Mouse (Mus musculus) brain, embryonic 14.5 days (tissue): Measurements from ENCODE around the gene Kcnq4.

Experiments used
- CTCF ChIP-seq: fragments of 200-500 bp; IDR thresholded peaks from 2 replicates; pipeline ENCODE4 v1.5.1; 2012; ENCODE audit warnings: inconsistent platforms, mild to moderate bottlenecking, moderate library complexity, borderline replicate concordance; ENCODE audit not compliant: insufficient read depth, insufficient read length; ENCODE audit errors: extremely low read depth
- POLR2A ChIP-seq: fragments of 200-500 bp; IDR thresholded peaks from 2 replicates; pipeline ENCODE4 v1.6.1; 2012; ENCODE audit warnings: mild to moderate bottlenecking, inconsistent platforms, borderline replicate concordance; ENCODE audit not compliant: poor library complexity, insufficient read depth, insufficient read length, severe bottlenecking; ENCODE audit errors: extremely low read depth

GRCm38 (mm10) chr4:120745731-120746551 is 2.5 kb downstream of the Kcnq4 start:
- TF ChIP-seq CTCF: no peak
- no peak for TF ChIP-seq POLR2A
